Mouse (Mus musculus): Measurements from ENCODE around the gene Slc1a7.

Gene Slc1a7

DNA sequence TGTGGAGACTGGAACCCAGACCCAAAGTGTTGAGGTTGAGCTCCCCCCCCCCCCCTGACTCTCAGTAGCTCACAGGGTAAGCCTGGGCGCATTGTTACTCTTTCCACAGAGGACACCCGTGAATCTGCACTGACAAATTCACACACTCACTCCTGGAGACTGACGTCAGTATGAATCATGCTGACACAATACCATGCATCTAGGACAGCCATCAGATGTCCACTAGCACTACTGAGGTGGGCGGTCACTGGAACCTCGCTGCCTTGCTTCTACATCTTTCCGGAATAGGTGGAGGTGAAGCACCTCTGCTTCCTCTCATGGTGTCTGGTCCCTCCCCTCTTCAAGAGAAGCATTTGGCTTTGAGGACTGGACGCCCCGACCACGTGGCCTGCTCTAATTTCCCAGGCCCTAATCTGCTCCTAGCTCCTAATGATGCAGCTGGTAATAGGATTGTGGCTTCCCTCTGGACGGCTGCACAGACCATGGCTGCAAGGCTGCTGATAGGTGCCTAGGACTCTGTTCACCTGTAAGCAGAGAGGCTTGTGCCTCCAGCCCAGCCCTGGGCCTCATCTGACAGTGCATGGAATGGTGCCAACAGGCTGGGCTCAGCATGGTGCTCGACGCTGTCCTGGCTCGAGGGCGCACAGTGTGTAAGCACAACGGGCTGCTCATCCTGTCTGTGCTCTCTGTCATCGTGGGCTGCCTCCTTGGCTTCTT, at the start of gene Slc1a7:
Gene Slc1a7, plus strand, starts transcription at position 367 of the 717 bp plus-strand sequence.
- no peak for DNase-seq

DNA sequence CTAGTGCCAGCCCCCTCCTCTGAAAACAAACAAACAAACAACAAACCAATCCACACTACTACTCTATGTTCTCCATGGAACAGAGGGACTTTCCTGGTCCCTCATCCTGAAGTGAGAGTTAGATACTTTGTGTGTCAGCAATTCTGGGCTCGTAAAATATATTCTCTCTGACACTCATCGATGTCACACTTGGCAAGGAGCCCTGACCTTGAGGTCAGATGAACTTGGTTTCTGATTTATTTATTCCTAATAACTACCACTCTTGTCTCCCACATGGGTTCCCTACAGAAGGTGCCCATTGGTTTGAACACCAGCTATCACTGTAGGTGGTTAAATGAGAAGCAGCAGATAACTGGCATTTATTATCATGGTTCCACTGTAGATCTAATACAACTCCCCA, 47.8 kb upstream of the Slc1a7 start:
- DNase-seq = no peak

DNA sequence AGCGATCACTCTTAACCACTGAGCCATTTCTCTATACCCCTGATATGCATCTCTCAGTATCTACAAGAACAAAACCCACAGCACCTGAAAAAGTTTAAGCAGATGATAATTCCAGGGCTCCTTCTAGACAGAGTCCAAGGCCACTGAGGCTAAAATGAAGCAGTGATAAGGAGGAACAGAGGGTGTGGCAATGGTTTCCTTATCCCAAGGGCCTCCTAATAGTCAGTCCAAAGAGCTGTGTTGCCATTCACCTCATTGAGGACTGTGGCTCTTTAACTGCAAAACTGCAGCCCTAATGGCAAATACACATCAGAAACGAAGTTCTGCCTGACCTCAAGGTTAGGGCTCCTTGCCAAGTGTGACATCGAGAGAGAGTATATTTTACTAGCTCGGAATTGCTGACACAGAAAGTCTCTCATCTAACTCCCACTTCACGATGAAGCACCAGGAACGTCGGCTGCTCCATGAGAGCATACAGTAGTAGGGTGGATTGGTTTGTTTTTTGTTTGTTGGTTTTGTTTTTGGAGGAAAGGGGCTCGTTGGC, 46.9 kb upstream of the Slc1a7 start:
- DNase-seq = peak; percentile 51

DNA sequence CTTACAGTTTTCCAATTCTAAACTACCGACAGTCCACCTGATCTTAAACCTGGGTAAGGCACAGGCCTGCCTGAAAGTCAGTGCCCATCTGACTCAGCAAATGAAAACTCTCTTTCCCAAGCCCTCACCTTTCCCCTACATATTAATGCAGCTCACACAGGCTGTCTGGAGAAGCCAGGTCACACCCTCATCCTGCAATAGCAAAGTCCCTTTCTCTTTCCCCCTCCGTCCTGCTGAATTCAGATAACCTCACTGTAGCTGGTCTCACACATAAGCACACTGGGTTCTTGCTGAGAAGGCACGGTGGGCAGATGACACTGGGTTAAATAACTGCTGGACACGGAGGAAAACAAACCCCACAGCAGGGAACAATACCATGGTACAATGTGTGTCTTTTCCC, 46.2 kb upstream of the Slc1a7 start:
- DNase-seq = peak; percentile 23

DNA sequence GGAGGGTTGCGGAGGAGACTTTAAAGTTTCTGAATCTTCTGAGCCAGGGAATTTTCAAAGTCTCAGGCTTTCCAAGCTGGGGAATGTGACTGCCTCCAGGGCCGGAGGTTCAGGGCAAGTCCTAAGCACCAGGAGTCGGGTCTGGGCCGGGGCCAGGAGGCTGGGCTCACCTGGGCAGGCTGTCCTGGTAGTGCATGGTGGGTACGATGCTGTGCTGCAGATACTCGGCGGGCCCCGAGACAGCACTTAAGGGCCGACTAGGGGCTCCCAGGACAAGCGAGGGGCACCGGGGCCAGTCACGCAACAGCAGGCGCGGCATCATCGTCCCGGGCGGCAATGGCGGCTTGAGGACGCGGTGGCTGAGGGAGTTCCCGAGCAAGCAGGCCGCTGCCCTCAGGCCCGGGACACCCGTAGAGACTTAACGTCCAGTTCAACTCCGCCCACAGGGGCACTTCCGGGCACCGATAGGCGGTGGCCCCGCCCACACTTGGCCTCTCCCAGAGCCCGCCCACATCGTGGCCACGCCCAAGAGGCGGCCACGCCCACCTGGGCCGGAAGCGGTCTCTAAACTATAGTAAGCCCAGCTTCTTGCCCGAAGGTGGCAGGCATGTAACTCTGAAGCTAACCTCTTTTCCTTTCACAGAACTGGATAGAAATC, 44.9 kb upstream of the Slc1a7 start, which contains the start of gene Cpt2:
Gene Cpt2, minus strand, starts transcription at position 466 of the 658 bp plus-strand sequence.
- peak; percentile 97 for DNase-seq

DNA sequence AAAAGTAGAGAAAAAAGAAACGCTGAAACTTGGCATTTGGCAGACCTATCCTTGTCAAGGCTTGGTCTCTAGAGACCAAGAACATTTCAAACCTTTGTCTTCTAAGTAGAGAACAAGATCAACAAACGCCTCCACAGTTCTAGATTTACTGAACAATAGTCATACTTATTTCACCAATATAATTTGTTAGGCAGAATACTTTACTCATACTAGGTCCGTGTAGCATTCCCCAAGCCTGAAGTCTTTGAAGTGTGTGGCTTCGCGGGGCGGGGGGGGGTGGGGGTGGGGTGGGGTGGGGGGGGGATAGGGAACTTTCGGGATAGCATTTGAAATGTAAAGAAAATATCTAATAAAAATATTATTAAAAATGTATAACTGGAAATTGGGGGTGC, 44.3 kb upstream of the Slc1a7 start:
- DNase-seq = no peak

DNA sequence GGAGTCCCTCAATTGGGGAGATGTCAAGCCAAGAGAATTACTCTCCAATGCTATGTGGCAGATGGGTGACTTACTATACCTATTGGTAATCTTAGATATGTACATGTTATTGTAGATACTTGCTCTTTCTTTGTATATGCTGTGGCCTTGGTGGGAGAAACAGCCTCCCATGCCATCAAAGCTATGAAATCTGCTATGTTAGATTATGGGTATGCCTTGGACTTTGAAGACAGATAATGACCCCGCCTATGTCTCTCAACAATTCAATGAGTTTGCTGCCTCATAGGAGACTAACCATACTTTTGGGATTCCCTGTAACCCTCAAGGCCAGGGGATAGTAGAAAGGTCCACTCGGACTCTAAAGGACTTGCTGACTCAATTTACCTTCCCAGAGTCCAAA, 39.9 kb upstream of the Slc1a7 start:
- no peak for DNase-seq

DNA sequence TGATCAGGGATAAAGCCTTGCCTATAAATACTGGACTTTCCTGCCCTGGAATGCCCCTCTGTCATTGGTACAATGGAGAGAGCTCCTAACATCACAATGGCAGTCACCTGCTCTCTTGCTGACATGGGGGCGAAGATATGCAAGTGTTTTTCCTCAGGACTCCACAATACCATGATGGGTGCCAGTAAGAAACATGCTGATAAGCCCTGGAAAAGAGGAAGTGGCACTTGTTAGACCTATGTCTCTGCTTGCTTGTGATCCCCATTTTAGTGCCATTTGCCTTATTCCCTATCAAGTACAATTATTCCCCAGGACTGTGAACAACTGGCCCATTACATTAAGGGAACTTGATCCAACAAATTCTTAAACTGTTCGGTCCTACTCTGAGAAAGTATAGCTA, 39.4 kb upstream of the Slc1a7 start:
- no peak for DNase-seq

DNA sequence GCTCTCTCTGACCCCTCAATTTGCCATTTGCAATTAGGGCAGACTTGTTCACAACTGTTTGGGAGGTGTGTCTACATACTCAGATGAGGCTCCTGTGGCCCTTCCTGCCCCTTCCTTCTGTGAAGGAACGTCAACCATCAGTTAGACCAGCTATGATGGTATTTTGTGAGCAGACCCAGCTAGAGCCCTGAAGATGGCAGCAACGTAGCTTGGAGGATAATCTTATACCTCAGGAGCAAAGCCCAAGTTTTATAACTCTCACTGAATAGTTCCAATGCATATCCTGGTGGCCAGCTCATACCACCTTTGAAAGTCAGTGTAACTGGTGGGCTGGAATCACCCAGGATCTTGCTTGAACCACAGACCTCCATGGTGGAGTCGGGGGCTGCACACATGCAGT, 36.7 kb upstream of the Slc1a7 start:
- no peak for DNase-seq

DNA sequence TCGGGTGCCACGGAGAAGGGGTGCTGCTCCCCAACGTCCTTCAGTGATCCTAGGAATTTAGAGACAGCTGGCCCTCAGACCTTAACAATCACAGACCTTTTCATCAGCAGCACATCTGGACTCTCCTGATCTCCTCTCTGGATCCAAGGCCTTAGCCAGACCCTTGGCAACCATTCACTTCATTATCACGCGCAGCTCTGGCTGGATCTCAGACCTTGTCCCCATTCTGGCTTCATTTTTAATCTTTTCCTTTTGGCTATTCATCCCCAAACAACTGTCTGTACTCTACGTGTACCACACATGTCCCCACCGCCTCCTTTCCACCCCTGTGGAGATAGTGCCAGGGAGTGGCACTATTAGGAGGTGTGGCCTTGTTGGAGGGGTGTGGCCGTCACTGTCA, 34.9 kb upstream of the Slc1a7 start:
- no peak for DNase-seq

DNA sequence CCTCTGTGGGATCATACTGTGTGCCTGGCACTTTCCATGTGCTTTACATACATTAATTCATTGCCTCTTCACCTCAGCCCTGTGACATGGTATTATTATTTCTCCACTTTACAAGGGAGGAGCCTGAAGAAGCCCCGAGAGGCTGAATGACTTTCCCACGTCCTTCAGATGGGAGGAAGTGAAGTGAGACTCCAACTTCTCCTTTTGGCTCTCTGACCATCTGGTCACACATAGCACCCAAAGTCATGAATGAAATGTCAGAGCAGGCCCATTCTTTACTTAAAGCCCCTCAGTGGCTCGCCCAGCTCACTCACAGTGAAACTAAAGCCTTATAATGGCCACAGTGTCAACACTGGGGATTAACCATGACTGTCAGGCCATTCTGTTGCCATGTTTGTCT, 32.9 kb upstream of the Slc1a7 start:
- DNase-seq = no peak

DNA sequence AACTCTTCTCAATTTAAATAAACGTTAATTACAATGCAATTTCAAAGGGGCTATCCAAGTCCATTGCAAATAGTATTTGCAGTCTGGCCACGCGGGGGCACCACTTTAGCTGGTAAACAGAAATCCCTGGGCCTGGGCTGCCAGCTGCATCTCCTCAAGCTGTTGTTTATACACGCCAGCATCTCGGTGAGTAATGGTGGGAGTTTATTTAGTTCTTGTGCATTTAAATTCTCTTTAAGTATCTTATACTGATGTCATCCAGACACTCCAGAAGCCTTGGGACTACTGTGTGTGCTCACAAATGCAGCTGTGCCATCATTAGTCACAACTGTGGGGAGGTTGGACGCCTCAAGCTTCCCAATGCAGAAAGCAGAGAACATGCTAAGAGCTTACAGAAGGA, 30.8 kb upstream of the Slc1a7 start:
- DNase-seq = peak; percentile 88

DNA sequence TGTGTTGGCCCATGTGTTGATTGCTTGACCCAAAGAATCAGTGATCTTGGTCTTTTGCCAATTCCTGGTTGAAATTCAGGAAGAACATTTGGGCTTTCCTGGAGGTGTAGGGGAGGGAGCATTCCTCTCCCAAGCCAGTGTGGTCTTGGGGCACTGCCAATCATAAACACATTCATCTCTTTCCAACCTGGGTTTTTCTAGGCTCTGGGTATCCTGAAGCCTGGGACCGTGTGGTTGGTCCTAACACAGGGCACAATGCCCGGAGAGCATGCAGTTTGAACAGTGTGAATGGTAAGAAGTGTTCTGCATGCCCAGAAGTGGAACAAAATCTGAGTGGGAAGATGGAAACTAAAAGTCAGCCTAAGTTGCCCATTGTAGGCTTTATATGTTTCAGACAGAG, 30.0 kb upstream of the Slc1a7 start:
- no peak for DNase-seq

DNA sequence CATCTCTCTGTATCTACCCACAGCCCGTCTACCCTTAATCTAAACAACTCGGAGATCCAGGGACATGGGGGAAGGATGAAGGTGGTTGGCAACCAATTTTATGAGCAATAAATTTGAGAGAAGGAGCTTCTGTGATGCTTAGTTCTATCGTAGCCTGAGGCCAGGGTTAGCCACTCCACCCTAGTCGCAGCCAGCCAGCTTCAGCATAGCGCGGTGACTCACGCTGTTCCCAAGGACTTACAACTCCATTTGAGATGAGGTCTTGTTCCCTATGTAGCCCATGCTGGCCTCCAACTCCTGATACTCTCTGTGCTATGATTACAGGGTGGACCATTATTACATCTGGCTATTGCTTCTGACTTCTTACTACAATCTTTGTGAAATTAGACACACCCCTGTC, 25.4 kb upstream of the Slc1a7 start:
- DNase-seq = no peak

DNA sequence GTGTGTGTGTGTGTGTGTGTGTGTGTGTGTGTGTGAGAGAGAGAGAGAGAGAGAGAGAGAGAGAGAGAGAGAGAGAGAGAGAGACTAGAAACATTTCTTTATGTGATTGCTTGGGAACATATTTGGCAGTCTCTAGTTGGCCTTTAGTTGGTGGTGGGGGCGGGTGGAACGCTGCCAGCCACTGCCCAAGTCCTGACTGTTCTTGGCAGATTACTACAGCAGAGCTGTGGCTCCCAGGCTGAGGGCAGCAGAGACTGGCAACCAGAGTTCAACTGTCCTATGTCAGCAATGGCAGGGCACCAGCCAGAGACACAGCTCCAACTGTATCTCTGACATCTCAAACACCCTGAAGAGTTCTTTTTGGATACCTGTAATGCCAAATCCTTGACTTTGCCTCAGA, 24.0 kb upstream of the Slc1a7 start:
- no peak for DNase-seq

DNA sequence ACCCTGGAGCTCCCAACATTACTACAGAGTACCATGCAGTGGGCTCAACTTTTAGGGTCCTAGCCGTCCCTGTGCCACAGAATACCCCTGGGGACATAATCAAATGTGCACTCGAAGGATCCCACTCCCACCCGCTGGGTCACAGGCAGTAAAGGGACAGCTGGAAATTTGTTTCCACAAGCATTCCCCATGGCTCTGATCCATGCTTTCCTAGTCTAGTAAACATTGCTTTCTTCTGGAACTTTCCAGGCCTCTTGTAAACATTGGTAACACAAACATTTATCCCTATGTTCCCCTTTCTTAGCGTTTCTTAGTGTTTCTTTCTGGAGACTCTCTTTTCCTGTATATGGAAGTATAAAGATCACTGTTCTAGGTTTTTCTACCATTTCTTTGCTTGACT, 18.2 kb upstream of the Slc1a7 start:
- peak; percentile 60 for DNase-seq

DNA sequence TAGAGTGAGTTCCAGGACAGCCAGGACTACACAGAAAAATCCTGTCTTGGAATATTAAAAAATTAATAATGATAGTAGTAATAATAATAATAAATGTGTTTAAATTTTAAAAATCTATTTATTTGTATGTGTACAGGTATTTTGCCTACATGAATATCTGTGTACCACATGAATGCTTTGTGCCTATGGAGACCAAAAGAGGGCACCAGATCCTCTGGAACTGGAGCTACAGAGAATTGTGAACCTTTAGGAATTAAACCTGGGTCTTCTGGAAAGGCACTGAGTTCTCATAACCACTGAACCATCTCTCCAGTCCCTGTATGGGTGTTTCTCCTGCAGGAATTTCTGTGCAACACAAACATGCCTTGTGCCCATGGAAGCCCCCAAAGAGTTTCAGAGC, 15.3 kb upstream of the Slc1a7 start:
- DNase-seq = no peak

DNA sequence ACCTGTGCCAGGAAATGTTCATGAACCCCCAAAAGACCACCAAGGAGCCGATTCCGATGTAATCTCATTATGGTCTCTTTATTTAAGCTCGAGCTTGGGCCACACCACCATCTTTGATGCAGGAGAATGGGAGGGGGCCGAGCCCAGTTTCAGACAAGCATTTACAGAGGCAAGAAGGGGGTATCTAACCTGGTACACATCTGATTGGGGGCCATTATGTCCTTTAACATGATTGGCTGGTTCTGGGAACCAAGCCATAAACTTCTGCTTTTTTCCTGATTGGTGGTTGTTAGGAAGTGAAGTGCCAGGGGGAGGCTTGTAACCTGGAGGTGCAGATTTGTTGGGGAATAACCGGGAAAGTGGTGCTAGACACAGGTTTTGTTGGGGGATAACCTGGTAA, 12.4 kb upstream of the Slc1a7 start:
- no peak for DNase-seq

DNA sequence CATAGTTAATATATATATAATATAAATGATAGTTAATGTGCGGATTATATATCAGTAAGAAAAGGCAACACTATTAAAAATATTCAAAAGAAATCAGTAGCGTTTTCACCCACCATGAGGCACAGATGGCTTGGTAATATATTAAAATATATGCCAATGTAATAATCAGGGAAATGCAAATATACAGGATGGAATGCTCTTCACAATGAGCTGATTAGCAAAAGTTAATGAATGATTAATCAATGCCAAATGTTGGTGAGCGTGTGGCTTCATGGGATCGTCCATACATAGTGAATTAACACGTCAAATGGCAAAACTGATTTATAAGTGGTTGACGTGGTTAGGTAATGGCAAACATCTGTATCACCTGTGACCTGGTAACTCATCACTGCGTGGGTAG, 9.6 kb upstream of the Slc1a7 start:
- no peak for DNase-seq

DNA sequence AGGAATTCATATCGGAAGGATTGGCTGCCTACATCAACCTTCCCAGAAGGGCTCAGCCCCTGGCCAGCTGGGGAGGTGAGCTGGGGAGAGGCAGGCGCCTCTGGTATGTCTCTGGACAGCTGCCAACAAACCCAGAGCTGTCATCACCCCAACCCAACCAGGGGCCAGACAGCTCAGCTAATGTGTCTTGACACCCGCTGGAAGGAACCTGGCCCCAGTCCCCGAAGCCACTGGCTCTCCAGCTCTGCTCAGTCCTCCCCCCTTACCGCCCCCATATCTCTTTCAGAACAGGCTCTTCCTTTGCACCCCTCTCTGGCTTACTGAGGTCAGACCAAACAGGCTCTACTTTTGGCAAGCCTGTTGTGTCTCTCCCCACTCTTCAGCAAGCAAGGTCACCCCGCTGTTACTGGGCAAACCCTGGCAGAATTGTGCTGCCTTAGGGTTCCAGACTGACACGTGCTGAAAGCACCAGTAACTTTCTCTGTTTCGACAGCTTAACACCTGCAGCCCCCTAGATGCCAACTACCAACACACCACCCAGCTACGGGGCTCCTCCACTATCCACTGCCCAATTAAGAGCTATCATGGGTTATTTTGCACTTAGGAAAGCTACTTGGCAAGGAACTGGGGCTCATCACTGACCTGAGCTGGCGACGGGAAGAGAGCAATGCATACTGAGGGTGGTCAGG, 5.9 kb upstream of the Slc1a7 start:
- peak; percentile 85 for DNase-seq

DNA sequence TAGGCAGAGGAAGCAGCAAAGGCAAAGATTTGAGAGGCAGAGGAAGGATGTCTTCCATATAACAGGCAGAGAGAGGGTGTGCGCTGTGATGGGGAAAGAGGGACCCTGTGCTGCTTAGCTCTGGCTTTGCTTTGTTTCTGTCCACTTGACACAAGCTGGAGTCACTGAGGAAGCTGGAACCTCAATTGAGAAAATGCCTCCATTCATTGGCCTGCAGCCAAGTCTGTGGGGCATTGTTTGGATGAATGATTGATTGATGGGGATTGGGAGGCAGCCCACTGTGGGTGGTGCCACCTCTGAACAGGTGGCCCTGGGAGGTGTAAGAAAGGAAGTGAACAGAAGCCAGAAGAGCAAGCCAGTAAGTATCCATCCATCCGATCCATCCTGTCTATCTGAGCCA, 5.3 kb upstream of the Slc1a7 start:
- peak; percentile 40 for DNase-seq

DNA sequence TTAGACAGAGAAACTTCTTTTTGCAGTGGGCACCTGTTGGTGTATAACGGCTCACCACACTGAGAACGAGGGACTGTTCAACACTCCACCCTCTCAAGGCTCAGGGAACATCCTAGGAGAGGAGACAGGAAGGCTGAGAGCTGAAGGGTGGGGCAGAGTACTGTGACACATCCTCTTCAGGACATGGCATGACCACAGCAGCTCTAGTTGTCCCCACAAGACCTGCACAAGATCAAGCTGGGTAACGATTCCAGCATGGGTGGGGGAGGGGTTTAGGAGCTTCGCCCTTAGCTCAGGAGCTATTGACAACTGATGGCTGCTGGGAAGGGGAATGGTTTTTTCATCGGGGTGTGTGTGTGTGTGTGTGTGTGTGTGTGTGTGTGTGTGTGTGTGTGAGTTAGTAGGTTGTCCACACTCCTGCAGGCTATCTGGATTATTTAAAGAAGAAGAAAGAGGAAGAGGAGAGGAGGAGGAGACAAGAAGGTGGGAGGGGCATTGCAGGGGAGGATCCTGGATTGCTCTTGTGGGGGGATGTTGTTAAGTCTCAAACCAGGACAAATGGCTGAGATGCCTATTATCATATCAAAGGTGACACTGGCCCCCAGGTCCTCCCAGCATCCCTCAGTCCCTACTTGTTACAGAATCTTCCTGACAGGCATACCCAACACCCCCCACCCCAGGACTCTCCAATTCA, 1.6 kb upstream of the Slc1a7 start:
- DNase-seq = peak; percentile 34

DNA sequence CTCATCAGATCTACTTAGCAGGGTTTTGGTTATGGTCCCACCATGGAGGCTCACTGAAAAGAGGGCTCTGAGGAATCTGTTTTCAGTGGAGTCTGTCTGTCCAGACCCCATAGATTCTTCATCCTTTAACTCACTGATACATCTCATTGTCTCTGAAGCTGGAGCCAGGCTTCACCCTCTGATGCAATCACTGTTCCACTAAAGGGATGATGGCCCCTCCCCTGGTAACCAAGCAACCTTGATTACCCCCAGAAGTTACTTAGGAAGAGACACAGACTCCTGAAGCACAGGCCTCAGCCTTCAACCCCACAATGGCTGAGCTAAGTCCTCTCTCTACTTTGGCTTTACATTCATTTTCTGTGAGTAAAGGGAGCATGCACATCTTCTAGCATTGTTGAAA, 1.6 kb downstream of the Slc1a7 start:
- DNase-seq = no peak
